Mouse (Mus musculus) erythroblast, adult 5-6 weeks (primary cell): ENCODE data around the gene Rheb. TPM values are rescaled to one million over a fixed set of nuclear protein-coding genes. Genes with fewer than 3 reads are reported as not detected.
"Not testable (repeated sequence)": the region's sequence is repeated elsewhere in the genome, so short reads cannot be mapped to it uniquely, and the experiment has no call there.

Source experiments
- ATAC-seq: replicated peaks from 2 replicates; pipeline ENCODE4 v1.8.0; 2016; ENCODE audit warnings: moderate number of reproducible peaks, mild to moderate bottlenecking, moderate TSS enrichment, inconsistent platforms; ENCODE audit not compliant: poor library complexity, low FRiP score, severe bottlenecking
- total RNA-seq, 2 experiments: library from RNA; stranded (forward) in 1 of 2; stranded (reverse) in 1 of 2; fragments of 150-400 nt in 1 of 2; fragments of 200-764, 138-1000 nt in 1 of 2; gene quantifications; 2 replicates each; pipeline versions ENCODE4 v1.2.3 to v1.2.4; 2015 to 2017; ENCODE audit warnings: low replicate concordance in 2 of 2

Gene Rheb
- total RNA-seq (2015; ENCODE audit: low replicate concordance) (41.8 and 47.7 TPM in 2 replicates), total RNA-seq (2017; ENCODE audit: low replicate concordance) (13.9 and 33.6 TPM in 2 replicates)

DNA sequence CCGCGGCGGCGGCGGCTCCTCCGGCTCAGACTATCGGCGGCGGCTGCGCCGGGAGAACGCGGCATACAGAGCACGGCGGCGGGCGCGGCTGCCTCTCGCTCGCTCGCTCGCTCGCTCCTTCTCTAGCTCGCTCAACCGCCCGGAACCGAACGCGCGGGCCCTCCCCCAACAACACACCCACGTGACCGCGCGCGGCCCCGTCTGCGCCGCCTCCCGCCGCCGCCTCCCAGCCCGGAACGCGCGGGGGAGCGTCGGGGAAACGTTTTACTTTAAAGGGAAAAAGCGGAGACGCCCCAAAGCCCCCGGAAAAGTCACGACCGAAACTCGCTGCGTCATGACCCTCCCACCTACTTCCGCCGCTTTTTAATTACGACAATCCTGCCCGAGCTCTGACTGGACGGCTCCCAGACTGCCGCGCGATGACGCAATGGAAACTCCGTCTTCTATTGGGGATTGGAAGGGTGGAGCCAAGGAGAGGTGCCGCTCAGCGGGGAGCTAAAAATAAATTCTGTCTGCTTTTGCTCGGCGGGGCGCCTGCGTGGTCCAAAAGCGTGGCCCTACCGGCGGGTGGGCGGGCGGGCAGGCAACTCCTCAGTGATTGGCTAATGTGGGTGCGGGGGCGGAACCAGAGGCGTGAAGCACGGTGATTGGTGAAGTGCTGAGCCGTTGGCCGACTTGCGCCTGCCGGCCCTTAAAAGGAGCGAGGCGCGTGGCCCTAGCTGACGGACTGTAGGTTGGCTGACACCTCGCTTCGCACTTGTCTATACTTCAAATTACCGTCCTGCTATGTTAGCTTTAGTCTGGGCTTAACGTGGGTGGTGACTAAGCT, at the start of gene Rheb:
Gene Rheb, minus strand, starts transcription at position 351 of the 829 bp plus-strand sequence.
- ATAC-seq = peak; percentile 88

DNA sequence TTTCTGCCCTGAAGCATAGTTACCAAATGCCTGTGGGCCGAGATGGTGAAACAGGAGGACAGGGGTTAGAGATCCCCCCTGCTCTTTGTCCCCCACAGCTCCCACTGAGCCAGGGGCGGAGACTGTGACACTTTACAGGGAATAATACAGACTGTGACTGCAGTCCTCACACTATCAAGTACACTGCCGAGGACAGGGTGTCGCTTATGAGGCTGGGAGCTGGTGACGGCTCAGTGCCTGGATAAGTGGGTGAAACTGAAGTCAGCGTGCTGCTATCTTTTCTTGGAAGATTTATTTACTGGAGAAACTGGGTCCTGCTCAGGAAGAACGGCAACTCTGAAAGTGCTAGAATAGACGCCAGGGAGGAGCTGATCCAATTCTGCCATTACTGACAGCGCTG, 47.4 kb upstream of the Rheb start:
- no peak for ATAC-seq

GRCm38 (mm10) chr5:24888874-24889591, 46.6 kb upstream of the Rheb start:
- no peak for ATAC-seq

- no peak for ATAC-seq
Observed at GRCm38 (mm10) chr5:24887271-24887670, 44.8 kb upstream of the Rheb start.

- no peak for ATAC-seq
Observed at GRCm38 (mm10) chr5:24878713-24879112, 36.3 kb upstream of the Rheb start.

DNA sequence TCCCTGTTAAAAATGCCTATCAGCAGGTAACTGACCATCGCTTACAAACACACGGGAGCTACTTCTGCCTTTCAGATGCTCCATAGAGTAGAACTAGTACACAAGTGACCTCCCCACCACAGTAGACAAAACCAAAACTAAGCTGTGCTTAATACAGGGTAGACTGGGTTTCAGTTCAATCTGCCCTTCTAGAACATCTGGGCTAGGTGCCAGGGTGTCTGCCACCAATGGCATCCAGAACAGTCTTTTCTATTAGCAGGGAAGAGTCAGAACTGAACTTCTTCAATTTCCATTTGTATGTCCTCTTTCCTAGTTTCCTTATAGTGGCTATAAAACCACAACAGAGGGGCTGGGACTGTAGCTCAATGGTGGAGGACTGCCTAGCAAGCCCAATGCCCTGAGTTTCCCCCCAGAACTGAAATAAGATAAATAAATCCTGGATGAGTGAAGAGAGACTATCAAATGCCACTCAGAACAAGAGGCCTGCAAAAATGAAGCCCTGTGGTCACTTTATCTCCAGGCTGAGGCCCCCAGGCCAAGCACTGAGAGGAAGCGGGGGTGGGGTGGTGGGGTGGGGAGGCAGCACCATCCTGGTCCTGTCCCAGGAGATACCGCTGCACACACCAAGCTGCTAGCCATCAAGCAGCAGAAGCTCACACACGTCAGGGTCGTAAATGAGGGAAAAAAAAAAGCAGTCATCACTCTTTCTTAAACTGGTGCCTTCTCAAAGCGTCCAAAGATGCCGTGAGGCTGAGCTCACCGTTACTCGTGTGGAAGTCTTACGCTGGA, 35.6 kb upstream of the Rheb start:
- no peak for ATAC-seq

- ATAC-seq = no peak
Observed at GRCm38 (mm10) chr5:24876653-24877052, 34.2 kb upstream of the Rheb start.

DNA sequence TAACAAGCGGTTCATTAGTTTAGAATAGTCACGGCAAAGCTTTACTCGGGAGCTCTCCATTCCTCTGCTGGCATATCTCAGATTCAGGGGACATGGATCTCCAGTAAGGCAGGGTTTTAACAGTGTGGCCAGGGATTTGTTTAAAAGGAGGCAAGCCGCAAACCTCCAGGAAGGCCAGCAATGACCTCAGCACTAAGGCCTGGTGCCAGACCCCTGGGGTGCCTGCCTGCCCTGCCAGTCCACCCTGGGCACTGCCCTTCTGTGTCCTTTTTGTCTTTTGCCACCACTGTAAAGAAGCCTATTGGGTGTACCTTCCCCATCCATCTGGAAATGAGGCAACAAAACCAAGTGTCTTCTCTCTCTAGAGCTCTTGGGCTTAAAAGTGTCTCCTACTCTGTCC, 31.7 kb upstream of the Rheb start:
- ATAC-seq = no peak

- no peak for ATAC-seq
Observed at GRCm38 (mm10) chr5:24873221-24873620, 30.8 kb upstream of the Rheb start.

- ATAC-seq = no peak
Observed at GRCm38 (mm10) chr5:24871276-24871675, 28.9 kb upstream of the Rheb start.

- ATAC-seq = peak; percentile 78
Observed at GRCm38 (mm10) chr5:24869796-24870289, 27.4 kb upstream of the Rheb start.

GRCm38 (mm10) chr5:24863804-24864203, 21.4 kb upstream of the Rheb start:
- peak; percentile 85 for ATAC-seq

DNA sequence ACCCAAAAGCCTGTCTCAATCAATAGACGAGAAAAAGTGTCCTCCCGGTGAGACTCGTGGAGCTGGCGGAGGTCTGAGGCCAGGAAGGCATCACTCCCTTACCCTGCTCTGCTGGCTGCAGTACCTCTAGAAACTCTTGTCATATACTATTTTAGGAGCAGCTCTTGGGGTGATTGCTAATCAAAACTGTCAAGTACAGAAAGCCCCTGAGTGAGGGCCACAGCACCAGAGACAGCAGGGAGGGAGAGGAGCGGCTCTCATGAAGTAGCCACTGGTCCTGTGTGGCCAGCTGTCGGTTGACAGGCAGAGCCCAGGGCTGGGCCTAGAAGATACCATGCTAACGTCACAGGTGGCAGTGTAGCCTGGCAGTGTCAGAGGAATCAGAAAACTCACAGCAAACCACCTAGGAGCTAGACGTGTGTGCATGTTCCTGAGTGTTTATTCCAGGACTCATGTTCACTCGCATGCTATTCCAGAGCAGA, 19.1 kb upstream of the Rheb start:
- 0 out of 2 replicates have a peak, but pooled peaks have one; percentile 23 for ATAC-seq

DNA sequence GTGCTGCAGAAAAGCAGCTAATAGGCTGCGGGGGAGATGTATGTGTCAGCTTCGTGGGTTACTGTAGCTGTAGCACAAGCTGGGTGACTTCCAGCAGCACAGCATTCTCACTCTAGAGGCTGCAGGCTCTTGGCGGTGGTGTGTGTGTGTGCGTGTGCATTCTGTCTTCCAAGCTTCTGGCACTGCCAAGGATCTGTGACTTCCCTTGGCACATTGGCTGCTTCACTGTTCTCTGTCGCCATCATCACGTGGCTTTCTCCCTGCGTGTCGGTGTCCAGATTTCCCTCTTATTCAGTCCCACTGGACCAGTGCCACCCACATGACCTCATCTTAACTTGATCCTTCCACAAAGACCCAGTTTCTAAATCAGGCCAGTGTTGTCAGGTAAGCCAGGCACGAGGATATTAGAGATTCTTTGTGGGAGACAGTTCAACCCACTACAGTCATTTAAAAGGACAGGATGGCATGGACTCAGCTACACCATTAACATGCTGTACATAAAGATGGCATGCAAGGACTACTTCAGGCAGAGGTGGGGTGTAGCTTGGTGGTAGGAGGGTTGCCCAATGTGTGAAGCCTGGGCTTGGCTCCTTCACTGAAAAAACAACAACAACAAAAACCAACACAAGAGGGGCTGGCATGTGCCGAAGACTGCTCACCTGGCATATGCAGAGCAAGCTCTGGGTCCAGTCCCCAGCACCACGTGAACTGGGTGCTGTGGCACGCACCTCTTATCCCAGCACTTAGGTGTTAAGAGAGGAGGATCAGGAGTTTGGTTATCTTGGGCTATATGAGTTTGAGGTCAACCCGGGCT, 18.4 kb upstream of the Rheb start:
- ATAC-seq = no peak

- ATAC-seq = no peak
Observed at GRCm38 (mm10) chr5:24859771-24860540, 17.5 kb upstream of the Rheb start.

DNA sequence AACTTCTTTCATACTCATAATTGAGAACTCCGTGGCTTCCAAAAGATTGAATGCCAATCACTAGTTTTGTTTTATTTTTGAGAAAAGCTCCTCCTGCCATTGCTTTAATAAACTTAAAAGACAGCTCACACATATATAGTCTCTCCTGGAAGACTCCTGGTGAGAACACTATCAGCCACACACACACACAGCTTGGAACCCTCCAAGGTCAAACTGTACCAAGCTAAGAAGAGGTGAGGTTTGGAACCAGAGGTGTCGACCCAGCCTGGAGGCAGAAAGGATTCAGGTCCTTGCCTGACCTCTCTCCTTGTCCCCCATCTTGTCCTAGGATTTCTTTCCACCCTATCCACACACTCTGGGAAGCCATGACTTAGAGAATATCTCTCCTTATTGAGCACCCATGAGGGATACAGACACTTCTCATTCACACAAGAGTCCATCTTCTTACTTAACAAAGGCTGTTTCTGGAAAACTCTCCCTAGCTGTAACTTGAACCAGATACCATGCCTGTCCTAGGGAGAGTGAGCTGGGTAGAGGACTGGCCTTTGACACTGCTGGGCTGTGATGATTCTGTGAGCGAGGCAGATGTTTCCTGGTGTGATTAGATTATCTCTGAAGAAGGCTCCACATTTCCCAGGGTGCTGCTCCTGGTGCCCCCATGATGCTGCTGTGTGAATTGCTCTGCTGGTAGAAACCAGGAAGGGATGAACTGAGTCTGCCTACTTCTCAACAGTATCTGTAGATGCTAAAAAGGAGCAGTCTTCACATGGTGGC, 12.6 kb upstream of the Rheb start:
- ATAC-seq = peak; percentile 84

DNA sequence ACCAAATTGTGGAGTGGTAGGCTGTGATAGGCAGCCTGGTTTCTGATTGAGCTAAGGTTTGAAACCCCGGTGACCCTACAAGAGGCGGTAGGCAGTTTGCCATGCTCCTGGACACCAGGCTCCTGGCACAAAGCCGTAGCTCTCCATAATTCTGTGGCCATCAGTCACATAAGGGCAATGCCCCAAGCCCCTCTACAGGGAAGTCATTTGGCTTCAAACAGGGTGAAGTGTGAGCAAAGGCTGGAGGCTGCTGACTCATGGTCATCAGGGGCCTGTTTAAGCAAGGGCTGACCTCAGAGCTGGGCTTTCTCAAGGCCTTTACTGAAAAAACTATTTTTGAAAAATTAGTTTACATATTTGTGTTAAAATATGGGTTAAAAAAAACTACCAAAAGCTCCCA, 11.8 kb upstream of the Rheb start:
- peak; percentile 57; the same call in 1 of the 2 replicates for ATAC-seq

DNA sequence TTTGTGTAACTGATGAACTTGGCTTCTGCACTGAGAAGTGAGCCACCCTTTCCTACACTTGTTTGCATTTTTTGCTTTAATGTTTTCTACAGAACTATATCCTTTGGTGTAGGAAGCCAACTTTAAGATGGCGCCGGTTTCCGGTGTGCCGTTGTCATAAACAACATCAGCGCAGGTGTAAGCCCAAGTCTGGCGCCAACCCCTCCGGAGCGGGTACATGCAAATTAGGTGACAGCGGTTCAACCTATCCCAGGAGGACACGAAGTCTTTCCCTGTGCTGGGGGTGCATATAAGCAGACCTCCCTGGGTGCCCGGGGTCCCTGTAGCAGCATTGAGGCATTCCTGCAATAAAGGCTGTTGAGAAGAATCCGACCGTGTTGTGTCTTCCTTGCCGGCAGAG, 5.8 kb upstream of the Rheb start:
- ATAC-seq = not testable (repeated sequence)
